Mouse (Mus musculus) heart, adult 2 months (tissue): ENCODE measurements around the gene Sh3rf3.

Experiments used
- CTCF ChIP-seq: fragments of 200-600 bp; IDR thresholded peaks from 2 replicates; pipeline ENCODE4 v1.8.1; 2022; ENCODE audit warnings: antibody characterized with exemption, mild to moderate bottlenecking, moderate library complexity
- POLR2A ChIP-seq: fragments of 200-500 bp; IDR thresholded peaks from 2 replicates; pipeline ENCODE4 v1.6.1; 2011; ENCODE audit warnings: mild to moderate bottlenecking, low read depth, low read length, control low read depth; ENCODE audit not compliant: insufficient read depth

DNA sequence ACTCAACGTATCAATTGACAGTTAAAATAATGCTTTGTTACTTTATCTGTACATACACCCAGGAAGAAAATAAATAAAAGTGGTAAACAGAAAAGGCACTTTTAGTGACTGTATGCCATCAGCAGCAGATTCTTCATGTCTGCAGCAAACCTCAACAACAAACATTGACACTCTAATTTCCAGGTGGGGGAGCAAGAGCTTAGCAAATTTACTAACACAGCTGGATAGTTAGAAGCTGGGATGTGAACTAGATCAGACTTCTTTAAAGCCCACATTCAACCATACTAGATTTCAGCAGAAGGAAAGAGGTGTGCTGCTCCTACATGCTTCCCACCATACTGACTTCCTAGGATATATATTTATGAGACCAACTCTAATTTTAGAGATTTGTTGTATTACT lies 359.4 kb downstream of the Sh3rf3 start:
- no peak for TF ChIP-seq POLR2A
- peak; percentile 46 for TF ChIP-seq CTCF
